Mouse (Mus musculus) erythroblast, adult 5-6 weeks (primary cell): ENCODE results near the gene Plekhg5. TPM values are rescaled to one million over a fixed set of nuclear protein-coding genes. Genes with fewer than 3 reads are reported as not detected.

ENCODE experiments used
- ATAC-seq: replicated peaks from 2 replicates; pipeline ENCODE4 v1.8.0; 2016; ENCODE audit warnings: moderate number of reproducible peaks, mild to moderate bottlenecking, moderate TSS enrichment, inconsistent platforms; ENCODE audit not compliant: poor library complexity, low FRiP score, severe bottlenecking
- total RNA-seq, 2 experiments: library from RNA; stranded (forward) in 1 of 2; stranded (reverse) in 1 of 2; fragments of 150-400 nt in 1 of 2; fragments of 200-764, 138-1000 nt in 1 of 2; gene quantifications; 2 replicates each; pipeline versions ENCODE4 v1.2.3 to v1.2.4; 2015 to 2017; ENCODE audit warnings: low replicate concordance in 2 of 2

The Plekhg5 gene
- total RNA-seq, 2 experiments from 2014 or later = 1.4 TPM; not detected in 1

DNA sequence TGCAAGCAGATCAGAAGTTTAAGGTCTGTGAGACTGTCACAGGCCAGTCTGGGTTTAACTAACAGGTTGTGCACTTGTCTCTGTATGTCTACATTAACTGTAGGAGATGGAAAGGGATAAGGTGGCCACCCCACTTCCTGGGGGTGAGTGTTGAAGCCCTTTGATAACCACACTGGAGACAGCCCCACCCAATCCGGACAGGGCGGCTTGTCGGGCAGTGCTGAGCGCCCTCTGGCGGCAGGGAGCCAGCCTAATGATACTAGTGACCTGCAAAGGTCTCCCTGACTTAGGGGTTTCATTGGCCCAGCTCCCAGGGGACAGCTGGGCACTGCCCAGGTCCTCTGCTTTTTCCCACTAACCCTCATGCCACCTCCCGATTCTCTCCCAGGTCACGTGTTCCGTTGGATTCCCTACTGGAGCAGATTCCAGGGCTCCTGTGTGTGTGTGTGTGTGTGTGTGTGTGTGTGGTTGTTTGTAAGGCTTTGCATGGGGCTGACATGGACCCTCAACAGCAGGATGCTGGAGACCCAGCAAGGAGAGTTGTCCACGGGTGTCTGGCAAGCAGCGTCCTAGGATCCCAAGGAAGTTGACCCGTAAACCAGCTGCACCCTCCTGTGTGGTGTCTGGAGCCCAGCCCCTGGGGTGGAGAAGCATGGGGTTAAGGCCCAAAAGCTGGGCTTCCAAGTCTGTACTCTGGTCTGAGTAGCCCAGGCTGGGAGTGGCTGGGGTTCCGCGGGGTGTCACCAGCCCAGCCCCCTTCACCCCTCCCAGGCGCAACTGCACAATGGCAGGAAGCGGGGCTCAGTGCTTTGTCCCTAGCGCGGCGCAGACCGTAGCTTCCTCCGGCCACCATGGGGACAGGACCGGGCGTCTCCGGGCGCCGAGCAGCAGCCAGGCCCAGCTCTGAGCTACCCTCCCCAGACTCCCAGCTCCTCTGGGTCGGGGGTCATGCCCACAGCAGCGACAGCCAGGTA lies 23.9 kb downstream of the Plekhg5 start:
- ATAC-seq = peak; percentile 73

DNA sequence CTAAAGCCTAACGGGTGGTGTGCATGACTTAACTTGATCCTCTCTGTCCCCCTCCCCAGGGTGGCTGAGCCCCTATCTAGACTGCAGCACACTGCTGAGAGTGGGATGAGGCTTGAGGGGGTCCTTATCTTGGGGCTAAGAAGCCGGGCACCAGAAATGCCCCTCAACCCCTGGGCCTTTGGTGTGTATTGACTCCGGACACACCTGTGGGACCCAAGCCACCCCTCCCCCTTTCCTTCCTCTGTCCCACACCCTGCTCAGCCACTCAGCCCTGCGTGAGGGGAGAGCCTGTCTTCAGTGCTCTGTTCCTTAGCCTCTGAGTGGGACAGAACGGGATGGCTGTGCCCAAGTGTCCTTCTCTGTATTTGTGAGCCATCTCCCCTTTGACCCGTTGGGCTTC lies 24.6 kb downstream of the Plekhg5 start:
- no peak for ATAC-seq

DNA sequence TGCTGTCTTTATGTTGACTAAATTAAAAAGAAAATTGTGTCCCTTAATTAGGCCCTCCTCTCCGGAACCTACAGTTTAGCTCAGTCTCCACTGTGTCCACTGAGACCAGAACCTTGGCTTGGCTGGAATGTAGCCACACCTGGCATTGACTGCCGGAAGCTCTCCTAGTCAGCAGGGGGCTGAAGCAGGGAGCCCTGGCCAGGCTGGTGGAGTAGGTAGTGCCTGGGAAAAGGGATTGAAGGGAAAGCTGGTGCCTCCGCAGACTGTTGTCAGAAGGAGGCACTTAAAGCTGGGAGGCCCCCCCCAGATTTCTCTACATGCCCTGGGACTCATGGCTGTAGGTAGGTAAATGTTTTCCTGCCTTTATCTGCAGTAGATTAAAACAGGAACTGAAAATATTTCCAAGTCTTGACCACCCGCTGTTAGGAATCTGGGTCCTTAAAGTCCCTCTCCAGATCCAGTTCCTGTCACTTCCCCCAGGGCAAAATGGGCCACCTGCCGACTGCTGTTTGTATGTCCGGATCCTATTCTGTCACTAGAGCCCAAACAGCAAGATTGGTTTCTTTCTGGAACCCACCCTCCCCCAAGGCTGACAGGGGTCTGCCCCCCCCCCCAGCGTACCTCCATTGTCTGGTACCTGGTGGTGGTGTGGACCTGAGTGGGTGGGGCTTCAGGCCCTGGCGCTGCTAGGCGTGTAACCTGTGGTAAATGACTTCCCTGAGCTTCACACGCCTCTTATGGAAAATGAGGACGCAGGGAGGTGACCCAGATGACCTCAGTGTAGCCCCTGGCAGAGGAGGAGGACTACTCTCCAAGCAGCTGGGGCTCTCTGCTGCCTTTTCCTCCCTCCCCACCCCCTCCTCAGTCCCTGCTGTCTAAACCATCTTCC lies 25.9 kb downstream of the Plekhg5 start:
- no peak for ATAC-seq

DNA sequence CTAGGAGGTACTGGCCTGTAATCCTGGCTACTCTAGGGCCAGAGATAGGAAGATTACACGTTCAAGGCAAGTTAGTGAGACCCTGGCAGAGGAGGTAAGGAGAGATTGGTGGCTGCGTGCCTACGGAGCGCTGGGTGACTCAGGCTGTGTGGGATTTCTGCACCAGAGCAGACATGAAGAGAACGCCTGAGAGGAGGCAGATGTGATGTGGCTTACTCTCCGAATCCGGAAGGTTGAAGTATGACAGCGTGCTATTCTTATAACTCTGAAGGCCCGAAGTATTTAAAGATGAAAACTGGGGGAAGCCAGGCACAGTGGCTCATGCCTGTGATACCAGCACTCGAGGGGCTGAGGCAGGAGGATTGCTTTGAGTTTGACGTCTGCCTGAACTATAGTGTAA lies 28.2 kb downstream of the Plekhg5 start:
- no peak for ATAC-seq

DNA sequence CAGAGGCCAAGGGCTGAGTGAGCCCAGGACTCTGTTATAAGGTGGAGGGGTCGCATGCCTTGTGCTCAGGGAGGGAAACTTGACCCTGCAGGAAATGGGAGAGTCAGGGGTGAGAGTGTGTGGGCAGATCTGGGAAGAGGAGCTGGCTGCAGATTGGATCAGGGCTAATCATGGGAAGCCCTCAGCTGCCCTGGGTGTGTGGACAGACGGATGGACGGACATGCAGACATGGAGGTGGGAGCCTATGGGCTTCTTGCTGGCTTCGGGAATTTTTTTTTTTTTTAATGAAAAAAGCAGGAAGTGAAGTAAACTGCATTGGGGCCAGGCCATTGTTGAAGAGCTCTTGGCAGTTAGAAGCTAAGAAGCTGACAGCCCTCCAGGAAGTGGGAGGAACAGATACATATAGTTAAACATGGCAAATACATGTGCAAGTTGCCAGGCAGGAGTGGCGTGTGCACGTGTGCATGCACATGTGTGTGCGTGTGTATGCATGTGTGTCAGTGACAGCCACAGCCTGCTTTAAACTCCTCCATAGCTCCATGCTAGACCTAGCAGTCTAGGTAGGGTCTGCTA lies 28.9 kb downstream of the Plekhg5 start:
- no peak for ATAC-seq

DNA sequence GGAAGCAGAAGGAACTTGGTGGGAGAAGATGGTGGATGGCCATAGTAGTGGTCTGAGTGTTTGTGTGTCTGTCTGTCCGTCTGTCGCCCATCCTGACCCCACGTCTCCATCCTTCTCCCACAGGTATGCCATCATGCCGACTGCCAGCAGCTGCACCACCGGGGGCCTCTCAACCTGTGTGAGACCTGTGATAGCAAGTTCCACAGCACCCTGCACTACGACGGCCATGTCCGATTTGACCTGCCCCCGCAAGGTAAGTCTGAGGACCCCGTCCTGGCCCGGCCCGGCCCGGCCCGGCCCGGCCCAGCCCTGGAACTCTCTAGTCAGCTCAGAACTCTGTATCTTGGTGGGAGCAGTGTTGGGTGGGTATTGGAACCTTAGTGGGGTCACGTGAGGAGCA lies 29.6 kb downstream of the Plekhg5 start:
- no peak for ATAC-seq

DNA sequence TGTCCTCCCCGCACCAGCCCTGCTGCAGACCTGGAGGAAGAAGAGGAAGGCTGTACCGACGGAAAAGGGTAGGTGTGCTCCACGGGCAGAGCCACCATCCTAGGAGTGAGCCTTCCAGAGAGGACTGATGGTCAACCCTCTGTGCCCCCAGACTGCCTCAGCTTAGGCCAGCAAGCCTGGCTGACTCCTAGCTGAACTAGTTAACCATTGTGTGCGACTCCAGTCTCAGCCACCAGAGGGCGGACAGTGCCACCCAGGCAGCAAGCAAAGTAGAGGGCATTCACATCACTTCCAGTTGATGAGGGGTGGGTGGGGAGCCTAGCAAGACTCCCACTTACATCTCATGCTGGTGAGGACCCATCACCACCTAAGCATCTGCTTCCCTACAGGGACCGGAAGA lies 30.7 kb downstream of the Plekhg5 start:
- ATAC-seq = peak; percentile 80

DNA sequence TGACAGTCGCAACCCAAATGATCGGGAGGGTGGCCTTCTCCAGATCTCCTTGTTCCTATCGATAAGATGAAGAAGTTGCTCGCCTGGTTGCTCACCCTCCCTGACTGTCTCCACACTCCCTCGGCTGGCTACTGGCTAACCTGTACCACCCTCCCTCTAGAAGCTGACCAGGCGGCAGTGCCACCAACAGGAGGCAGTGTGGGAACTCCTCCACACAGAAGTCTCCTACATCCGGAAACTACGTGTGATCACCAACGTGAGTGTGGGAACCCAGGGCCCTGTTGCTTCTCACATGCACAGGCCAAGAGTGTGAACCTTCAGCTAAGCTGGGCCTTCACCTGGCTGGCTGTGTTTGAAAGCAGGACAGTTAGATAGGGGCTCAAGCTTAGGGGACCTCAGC lies 34.4 kb downstream of the Plekhg5 start:
- no peak for ATAC-seq

DNA sequence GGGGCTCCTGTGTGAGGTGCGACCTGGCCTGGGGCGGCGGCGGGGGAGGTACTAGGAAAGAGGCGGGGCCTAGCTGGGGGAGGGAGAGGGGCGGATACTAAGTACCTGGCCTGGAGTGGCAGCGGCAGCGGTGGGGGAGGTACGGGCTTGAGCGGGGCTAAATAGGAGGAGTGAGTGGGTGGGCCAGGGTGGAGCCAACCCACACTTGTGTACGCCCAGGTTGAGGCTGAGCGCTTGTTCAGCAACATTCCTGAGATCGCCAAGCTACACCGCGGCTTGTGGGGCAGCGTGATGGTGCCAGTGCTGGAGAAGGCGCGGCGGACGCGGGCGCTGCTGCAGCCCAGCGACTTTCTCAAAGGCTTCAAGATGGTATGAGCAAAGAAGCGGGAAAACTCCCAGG lies 35.2 kb downstream of the Plekhg5 start:
- no peak for ATAC-seq

DNA sequence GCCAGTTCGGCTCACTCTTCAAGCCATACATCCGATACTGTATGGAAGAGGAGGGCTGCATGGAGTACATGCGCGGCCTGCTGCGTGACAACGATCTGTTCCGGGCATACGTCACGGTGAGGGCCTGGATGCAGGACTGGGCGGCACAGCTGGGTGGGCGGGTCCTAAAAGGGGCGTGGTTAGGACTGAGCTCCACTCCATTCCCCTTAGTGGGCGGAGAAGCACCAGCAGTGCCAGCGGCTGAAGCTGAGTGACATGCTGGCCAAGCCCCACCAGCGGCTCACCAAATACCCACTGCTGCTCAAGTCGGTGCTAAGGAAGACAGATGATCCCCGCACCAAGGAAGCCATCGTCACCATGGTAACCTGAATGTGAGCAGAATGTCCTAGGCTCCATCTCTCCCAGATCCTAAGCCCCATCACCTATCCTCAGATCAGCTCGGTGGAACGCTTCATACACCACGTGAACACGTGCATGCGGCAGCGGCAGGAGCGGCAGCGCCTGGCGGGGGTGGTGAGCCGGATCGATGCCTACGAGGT lies 35.7 kb downstream of the Plekhg5 start:
- peak; percentile 39 for ATAC-seq

DNA sequence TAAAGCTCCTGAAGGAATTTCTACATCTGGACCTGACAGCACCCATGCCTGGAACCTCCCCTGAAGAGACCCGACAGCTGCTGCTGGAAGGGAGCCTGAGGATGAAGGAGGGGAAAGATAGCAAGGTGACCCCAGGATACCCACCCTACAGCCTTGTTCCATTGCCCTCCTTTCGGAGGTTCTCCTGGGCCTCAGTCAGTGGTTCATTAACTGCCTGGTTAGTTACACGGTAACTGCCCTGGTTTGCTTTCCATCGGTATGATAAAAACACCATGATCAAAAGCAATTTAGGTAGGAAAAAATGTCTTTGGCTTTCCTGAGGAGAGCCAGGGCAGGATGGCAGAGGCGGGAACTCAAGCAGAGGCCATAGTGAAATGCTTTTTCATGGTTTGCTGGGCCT lies 36.4 kb downstream of the Plekhg5 start:
- no peak for ATAC-seq

DNA sequence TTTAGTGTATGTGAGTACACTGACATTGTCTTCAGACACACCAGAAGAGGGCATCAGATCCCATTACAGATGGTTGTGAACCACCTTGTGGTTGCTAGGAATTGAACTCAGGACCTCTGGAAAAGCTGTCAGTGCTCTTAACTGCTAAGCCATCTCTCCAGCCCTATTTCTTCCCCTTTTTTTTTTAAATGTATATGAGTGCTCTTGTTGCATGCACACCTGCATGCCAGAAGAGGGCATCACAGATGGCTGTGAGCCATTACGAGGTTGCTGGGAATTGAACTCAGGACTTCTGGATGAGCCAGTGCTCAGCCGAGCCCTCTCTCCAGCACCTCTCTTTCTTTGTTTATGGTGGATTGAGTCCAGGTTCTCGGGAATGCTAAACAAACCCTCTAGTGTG lies 37.2 kb downstream of the Plekhg5 start:
- ATAC-seq = no peak

DNA sequence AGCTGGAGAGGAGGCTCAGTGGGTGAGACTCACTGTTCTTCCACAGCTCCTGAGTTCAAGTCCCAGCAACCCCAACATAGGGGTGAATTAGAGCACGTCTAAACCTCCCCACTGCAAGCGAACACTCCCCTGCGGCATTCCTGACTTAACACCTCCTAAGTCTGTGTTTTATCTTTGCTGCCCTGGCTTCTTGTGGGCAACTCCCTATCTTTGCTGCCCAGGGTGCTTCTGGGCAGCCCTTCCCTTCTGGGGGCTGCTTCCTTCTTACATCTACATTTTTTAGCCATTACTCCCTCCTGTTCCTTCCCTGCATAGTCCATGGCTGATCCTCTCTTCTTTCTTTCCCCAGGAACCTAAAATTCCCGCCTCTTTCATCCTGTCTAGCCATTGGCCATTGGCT lies 38.4 kb downstream of the Plekhg5 start:
- peak; percentile 82 for ATAC-seq

DNA sequence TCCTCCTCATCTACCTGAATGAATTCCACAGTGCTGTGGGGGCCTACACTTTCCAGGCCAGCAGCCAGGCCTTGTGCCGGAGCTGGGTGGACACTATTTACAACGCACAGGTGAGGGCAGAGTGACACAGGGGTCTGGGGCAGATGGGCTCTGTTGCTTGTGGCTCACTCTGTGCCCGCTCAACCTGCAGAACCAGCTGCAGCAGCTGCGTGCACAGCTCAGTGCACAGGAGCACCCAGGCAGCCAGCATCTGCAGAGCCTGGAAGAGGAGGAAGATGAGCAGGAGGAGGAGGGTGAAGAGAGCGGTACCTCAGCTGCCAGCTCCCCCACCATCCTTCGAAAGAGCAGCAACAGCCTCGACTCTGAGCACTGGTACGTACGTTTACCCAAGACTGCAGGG lies 40.0 kb downstream of the Plekhg5 start:
- no peak for ATAC-seq

DNA sequence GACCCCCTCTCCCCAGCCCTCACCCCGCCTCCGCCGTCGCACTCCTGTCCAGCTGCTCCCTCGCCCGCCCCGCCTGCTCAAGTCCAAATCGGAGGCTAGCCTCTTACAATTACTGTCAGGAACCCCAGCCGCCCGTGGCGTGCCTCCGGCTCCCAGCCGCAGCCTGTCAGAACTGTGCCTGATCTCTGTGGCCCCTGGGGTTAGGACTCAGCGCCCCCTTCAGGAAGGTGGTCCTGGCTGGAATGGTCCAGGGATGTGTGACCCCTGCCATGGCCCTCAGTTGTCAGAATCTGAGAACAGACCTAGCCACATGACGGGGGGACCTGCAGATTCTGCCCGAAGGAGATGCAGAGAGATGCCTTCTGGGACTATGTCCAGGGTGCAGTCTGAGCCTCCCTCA lies 41.8 kb downstream of the Plekhg5 start:
- ATAC-seq = no peak

DNA sequence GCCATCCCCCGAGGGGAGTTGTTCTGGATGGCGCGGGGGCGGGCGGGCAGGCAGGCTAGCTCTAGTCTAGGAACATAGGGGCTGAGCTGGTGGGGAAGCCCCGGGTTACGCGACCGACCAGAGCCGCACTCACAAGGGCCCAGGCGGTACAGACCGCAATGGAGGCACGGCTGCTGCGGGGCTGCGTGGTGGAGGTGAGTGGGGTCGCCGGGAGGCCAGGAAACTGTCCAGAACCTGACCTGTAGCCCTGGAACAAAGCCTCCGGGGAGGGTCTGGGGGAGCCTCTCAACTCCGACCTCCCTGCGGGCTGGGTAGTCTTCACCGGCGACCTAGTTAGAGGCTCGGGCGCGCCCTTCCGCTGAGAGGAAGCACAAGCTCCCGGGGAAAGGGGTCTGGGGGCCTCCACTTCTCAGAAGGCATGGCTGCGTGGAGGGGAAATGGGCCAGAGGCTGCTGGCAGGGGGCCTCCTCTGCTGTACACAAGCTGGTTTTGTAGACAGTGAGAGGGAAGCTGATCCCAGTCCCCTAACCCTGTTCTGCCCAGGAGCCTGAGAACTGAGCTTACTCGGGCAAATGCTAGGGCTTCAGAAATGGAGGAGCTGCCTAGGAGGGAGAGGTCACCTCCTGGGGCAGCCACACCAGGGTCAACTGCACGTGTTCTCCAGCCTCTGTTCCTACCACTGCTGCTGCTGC lies 43.8 kb downstream of the Plekhg5 start, which contains the start of gene Tnfrsf25:
TSS of gene Tnfrsf25 (plus strand) at position 14 of the 692 bp plus-strand sequence.
- ATAC-seq = no peak

DNA sequence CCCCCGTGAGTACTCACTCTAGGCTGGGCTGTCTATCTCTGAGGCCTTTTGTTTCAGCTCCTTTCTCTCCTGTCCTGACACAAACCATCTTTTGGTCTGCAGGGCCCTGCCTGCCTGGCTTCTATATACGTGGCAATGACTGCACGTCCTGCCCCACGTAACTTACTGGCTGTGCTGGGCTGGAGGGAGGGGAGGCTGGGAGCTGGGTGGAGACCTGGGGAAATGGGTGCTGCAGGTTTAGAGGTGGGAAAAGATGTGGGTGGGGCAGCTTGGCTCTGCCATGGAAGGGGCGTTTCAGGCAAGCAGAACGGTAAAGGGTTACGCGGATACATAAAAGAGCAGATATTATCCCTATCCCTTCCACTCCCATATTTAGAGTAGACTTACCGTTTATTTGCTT lies 45.2 kb downstream of the Plekhg5 start:
- no peak for ATAC-seq

DNA sequence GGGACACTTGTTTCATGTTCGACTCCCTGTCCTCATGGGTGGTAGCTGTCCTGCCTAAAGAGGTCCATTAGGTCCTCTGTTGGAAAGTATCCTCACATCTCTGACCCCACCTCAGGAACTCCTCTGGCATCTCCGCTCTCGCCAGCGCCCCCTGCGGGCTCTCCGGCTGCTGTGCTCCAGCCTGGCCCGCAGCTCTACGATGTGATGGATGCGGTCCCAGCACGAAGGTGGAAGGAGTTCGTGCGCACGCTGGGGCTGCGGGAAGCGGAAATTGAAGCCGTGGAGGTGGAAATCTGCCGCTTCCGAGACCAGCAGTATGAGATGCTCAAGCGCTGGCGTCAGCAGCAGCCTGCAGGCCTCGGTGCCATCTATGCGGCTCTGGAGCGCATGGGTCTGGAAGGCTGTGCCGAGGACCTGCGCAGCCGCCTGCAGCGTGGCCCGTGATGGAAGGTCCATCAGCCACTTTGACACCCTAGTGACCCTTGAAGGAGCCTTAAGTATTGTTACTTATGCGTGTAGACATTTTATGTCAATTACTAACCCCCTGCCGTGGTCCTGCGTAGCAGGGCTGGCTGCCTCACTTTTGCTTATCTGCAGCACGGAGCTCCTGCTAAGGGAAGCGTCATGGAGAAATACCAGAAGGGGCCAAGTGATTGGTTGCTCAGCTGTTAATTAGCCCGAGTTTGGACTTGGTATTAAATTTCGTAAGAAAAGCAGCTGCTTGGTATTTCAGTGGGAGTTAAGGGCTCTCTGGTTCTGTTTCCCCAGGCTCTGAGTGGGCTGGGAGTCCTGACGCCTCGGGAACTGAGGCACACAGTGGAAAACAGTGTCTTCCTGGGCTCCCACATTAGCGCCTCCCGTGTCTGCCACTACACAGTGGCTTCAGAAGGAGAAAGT lies 47.3 kb downstream of the Plekhg5 start:
- no peak for ATAC-seq
